Mouse (Mus musculus) forebrain, embryonic 11.5 days (tissue): ENCODE measurements at regions not wholly inside any gene's neighbourhood (a gene's known extent, or its start where the extent isn't known, plus 50 kb on each side); places are given as distances from the start of the nearest gene placed in this dataset.

ENCODE experiments used
- ATAC-seq: fragments of 200-750 bp; cut with Nextera tagmentation; replicated peaks from 2 replicates; pipeline ENCODE4 v1.8.0; 2017; ENCODE audit warnings: moderate TSS enrichment; ENCODE audit not compliant: low FRiP score
- DNase-seq: peaks from one replicate; pipeline ENCODE4 v3.0.0-alpha.2; 2017; ENCODE audit warnings: low spot score
- H3K27ac ChIP-seq: fragments of 300-500 bp; sonication (generic); 2 replicates; pipeline ENCODE4 v1.5.1; 2014; ENCODE audit warnings: low read depth, low read length
- H3K27me3 ChIP-seq: fragments of 300-500 bp; sonication (generic); 2 replicates; pipeline ENCODE4 v1.6.1; 2014; ENCODE audit warnings: mild to moderate bottlenecking, low read length, mixed read lengths; ENCODE audit not compliant: control insufficient read depth, insufficient read depth
- H3K36me3 ChIP-seq: fragments of 300-500 bp; sonication (generic); 2 replicates; pipeline ENCODE4 v1.6.1; 2014; ENCODE audit warnings: mild to moderate bottlenecking, low read length, moderate library complexity, mixed read lengths; ENCODE audit not compliant: control insufficient read depth, insufficient read depth
- H3K4me1 ChIP-seq: fragments of 300-500 bp; sonication (generic); replicated peaks from 2 replicates; pipeline ENCODE4 v1.6.1; 2014; ENCODE audit warnings: low read length, mixed read lengths; ENCODE audit not compliant: control insufficient read depth, insufficient read depth
- H3K4me2 ChIP-seq: fragments of 300-500 bp; sonication (generic); 2 replicates; pipeline ENCODE4 v1.6.1; 2014; ENCODE audit warnings: low read depth, mild to moderate bottlenecking, low read length, moderate library complexity, mixed read lengths; ENCODE audit not compliant: severe bottlenecking
- H3K4me3 ChIP-seq: fragments of 300-500 bp; sonication (generic); 2 replicates; pipeline ENCODE4 v1.5.1; 2014; ENCODE audit warnings: low read depth, low read length
- H3K9ac ChIP-seq: fragments of 300-500 bp; sonication (generic); 2 replicates; pipeline ENCODE4 v1.6.1; 2014; ENCODE audit warnings: low read length
- H3K9me3 ChIP-seq: fragments of 300-500 bp; sonication (generic); 2 replicates; pipeline ENCODE4 v1.6.1; 2016; ENCODE audit warnings: low read length, mixed read lengths; ENCODE audit not compliant: control insufficient read depth
- WGBS: fragments of 180-500 bp; shearing (Covaris S2); extraction: QIAGEN DNeasy Blood & Tissue Kit; methylation state at CpG from one replicate; pipeline ENCODE4 v1.1.7; 2014; 5-methylcytosine and 5-hydroxymethylcytosine counted together

- Histone ChIP-seq H3K27ac (no peak overlapping the region), H3K9ac (no peak overlapping the region), H3K27me3 (no peaks in the 10 kb centered on the region), H3K36me3 (no peaks in the 10 kb centered on the region), H3K4me1 (no peaks in the 10 kb centered on the region), H3K4me3 (no peak overlapping the region), H3K4me2 (no peak overlapping the region), H3K9me3 (no peaks in the 10 kb centered on the region)
- ATAC-seq (no peak), DNase-seq (no peak)
- 74% methylated on average over 5 of the region's 5 CpGs for WGBS
Observed at GRCm38 (mm10) chr6:141118287-141118686, 130.8 kb upstream of the Pde3a start.

GRCm38 (mm10) chr6:141126614-141127396 is 122.3 kb upstream of the Pde3a start:
- ATAC-seq, result no peak
- Histone ChIP-seq H3K9me3 (no peaks in the 10 kb centered on the region), H3K36me3 (no peaks in the 10 kb centered on the region), H3K4me3 (no peak overlapping the region), H3K27ac (no peak overlapping the region), H3K4me1 (no peaks in the 10 kb centered on the region), H3K4me2 (no peak overlapping the region), H3K27me3 (no peaks in the 10 kb centered on the region), H3K9ac (no peak overlapping the region)
- no peak for DNase-seq
- 68% methylated on average over 10 of the region's 10 CpGs for WGBS

GRCm38 (mm10) chr6:141129596-141129995 is 119.5 kb upstream of the Pde3a start:
- 90% methylated on average over 1 of the region's 1 CpGs for WGBS
- ATAC-seq, result no peak

DNA sequence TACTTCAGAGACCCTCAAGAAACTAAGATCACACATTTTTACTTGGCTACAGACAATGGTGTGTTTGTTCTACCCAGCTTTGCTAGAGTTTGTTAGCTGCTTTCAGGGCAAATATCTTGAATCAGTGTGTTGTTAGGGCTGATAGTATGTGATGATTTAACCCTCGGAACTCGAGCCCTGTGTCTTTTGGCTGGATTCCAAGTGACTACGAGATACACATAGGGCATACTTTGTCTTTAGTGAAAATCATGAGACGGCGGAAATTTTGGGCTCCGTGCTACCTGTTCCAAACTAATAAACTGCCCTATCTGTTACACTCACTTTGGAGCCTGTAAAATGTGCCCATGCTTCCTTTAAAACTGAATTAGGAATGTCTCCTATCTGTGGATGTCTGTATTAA is 114.9 kb upstream of the Pde3a start:
- Histone ChIP-seq H3K9ac (no peak overlapping the region), H3K4me2 (no peak overlapping the region), H3K4me3 (no peak overlapping the region), H3K4me1 (no peaks in the 10 kb centered on the region), H3K36me3 (no peaks in the 10 kb centered on the region), H3K27ac (no peak overlapping the region), H3K27me3 (no peaks in the 10 kb centered on the region), H3K9me3 (no peaks in the 10 kb centered on the region)
- ATAC-seq (no peak), DNase-seq (no peak)
- WGBS, result 76% methylated on average over 6 of the region's 6 CpGs

More at GRCm38 (mm10) chr6:141129596-141129995, 119.5 kb upstream of the Pde3a start:
- DNase-seq, result no peak
- no peaks in the 10 kb centered on the region for H3K36me3 ChIP-seq
- H3K27ac ChIP-seq, result no peak overlapping the region
- no peaks in the 10 kb centered on the region for H3K4me1 ChIP-seq
- H3K9ac ChIP-seq, result no peak overlapping the region
- H3K4me3 ChIP-seq, result no peak overlapping the region
- no peaks in the 10 kb centered on the region for H3K9me3 ChIP-seq
- H3K4me2 ChIP-seq, result no peak overlapping the region
- H3K27me3 ChIP-seq, result no peaks in the 10 kb centered on the region

- Histone ChIP-seq H3K27me3 (no peaks in the 10 kb centered on the region), H3K4me3 (no peak overlapping the region), H3K4me2 (no peak overlapping the region), H3K4me1 (no peaks in the 10 kb centered on the region), H3K27ac (no peak overlapping the region), H3K9me3 (no peaks in the 10 kb centered on the region), H3K9ac (no peak overlapping the region), H3K36me3 (no peaks in the 10 kb centered on the region)
- WGBS, result 77% methylated on average over 12 of the region's 12 CpGs
- ATAC-seq (no peak), DNase-seq (no peak)
Observed at GRCm38 (mm10) chr6:141136664-141137375, 112.2 kb upstream of the Pde3a start.

DNA sequence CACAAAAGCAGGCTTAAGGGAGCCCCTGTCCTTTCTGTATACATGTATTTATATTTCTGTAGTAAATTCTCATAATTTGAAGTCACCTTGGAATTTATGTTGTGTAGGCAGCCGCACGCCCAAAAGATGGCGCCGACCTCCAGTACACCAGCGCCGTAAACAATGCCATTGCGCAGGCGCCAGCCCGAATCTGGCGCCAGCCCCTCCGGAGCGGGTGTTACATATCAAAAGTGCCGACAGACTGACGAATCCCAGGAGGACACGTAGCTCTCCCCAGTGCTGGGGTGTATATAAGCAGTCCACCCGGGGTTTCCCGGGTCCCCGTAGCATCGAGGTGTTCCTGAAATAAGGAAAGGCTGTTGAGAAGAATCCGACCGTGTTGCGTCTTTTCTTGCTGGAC is 108.1 kb upstream of the Pde3a start:
- H3K27ac ChIP-seq, result no peak overlapping the region
- no peaks in the 10 kb centered on the region for H3K27me3 ChIP-seq
- H3K4me3 ChIP-seq, result no peak overlapping the region
- no peak for ATAC-seq
- H3K4me1 ChIP-seq, result no peaks in the 10 kb centered on the region
- H3K9ac ChIP-seq, result no peak overlapping the region
- no peaks in the 10 kb centered on the region for H3K9me3 ChIP-seq
- WGBS, result 93% methylated on average over 22 of the region's 22 CpGs
- no peak overlapping the region for H3K4me2 ChIP-seq
- no peak for DNase-seq
- no peaks in the 10 kb centered on the region for H3K36me3 ChIP-seq

DNA sequence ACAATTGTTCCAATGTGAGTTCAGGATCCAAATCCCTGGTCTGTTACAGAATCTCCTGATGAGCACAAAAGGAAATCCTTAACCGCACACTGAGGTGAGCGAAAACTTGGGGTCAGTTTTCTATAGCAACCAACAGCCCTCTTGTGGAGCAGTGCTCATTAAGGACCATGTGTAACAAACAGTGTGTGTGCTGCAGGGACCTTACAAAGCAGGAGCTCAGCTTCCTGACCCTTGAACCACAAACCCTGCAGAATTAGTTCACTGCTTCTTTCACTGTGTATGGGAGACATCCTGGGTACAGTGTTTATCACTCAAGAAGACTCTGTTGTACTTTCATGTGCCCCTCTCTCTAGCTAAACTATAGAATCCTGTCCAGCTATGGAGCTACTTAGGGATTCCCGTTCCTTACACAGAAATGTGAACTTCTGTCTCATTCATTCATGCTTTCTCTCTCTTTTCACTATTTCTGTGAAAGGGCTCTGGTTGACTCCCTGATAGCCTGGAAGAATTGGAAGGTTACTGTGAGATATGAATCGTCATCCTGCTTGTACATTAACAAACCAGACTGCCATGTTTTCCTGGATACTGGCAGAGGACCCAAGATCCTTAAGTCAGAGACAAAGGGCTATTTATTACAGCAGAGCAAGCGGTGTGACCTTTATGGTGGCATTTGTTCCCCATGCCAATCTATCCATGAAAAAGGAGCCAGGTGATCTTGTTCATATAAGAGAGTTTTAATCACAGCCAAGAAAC is 100.5 kb upstream of the Pde3a start:
- Histone ChIP-seq H3K9ac (no peak overlapping the region), H3K27me3 (no peaks in the 10 kb centered on the region), H3K4me3 (no peak overlapping the region), H3K4me2 (no peak overlapping the region), H3K36me3 (no peaks in the 10 kb centered on the region), H3K27ac (no peak overlapping the region), H3K9me3 (no peaks in the 10 kb centered on the region), H3K4me1 (no peaks in the 10 kb centered on the region; the same call in 1 of the 2 replicates)
- WGBS, result 53% methylated on average over 5 of the region's 5 CpGs
- DNase-seq (no peak), ATAC-seq (peak; percentile 65)

DNA sequence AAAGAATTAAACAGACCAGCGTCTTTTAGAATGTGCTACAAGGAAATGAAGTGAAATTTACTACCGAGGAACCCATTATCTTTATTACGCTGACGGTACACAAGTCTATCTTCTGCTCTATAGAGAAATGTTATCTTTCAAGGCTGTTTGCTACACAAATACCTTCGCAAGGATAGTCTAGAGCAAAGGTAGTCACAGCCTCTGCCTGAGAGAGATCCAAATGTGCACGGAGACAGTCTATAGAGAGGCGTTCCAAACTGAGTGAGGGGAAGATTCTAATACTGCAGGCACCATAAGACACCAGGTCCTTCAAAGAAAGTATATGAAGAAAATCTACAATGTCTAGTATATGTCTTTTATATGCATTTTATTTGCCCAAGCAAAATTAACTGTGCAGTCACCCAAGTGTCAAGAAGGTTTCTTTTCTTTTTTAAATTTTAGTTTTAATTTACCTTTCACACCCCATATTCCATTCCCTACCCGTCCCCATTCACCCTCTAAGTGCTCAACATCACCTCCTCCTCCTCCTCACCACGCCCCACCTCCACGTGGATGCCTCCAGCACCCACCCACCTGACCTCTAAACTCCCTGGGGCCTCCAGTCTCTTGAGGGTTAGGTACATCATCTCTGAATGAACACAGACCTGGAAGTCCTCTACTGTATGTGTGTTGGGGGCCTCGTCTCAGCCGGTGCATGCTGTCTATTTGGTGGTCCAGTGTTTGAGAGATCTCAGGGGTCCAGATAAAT is 99.7 kb upstream of the Pde3a start:
- Histone ChIP-seq H3K9ac (no peak overlapping the region), H3K9me3 (no peaks in the 10 kb centered on the region), H3K36me3 (no peaks in the 10 kb centered on the region), H3K4me1 (no peaks in the 10 kb centered on the region; the same call in 1 of the 2 replicates), H3K27me3 (no peaks in the 10 kb centered on the region), H3K4me3 (no peak overlapping the region), H3K4me2 (no peak overlapping the region), H3K27ac (no peak overlapping the region)
- ATAC-seq (no peak), DNase-seq (no peak)
- WGBS, result 89% methylated on average over 12 of the region's 12 CpGs
